Mouse (Mus musculus) MEL (cell line): ENCODE measurements around the gene Lrrc71. TPM values are rescaled to one million over a fixed set of nuclear protein-coding genes. Genes with fewer than 3 reads are reported as not detected.

Source experiments
- DNase-seq: peaks from one replicate; pipeline ENCODE4 v3.0.0; 2011; ENCODE audit warnings: low read depth, low spot score
- H3K27ac ChIP-seq: 2 replicates; pipeline ENCODE4 v1.5.1; 2012; ENCODE audit warnings: low read depth, mild to moderate bottlenecking, control low read depth, low read length, moderate library complexity; ENCODE audit not compliant: control insufficient read depth
- H3K27me3 ChIP-seq, 2 experiments: fragments of 150-350 bp in 1 of 2; sonication (generic) in 1 of 2; 2 replicates each; pipeline ENCODE4 v1.6.1; 2012; ENCODE audit warnings: low read length in 2 of 2, mild to moderate bottlenecking in 2 of 2, improper control_type of control experiment in 1 of 2, moderate library complexity in 1 of 2; ENCODE audit not compliant: insufficient read depth in 2 of 2, control insufficient read depth in 1 of 2
- H3K36me3 ChIP-seq, 2 experiments: 2 replicates each; pipeline ENCODE4 v1.6.1; 2012 to 2014; ENCODE audit warnings: low read length in 2 of 2, improper control_type of control experiment in 1 of 2, inconsistent platforms in 1 of 2, mild to moderate bottlenecking in 1 of 2; ENCODE audit not compliant: insufficient read depth in 2 of 2, control insufficient read depth in 1 of 2
- H3K4me1 ChIP-seq, 2 experiments: fragments of 150-350 bp in 1 of 2; sonication (generic) in 1 of 2; 2 replicates each; pipeline ENCODE4 v1.6.1; 2012; ENCODE audit warnings: low read length in 2 of 2, improper control_type of control experiment in 1 of 2, mild to moderate bottlenecking in 1 of 2; ENCODE audit not compliant: insufficient read depth in 2 of 2, control insufficient read depth in 1 of 2
- H3K4me3 ChIP-seq, 2 experiments: fragments of 150-350 bp in 1 of 2; sonication (generic) in 1 of 2; 2 replicates each; pipeline ENCODE4 v1.5.1; 2012; ENCODE audit warnings: low read depth in 2 of 2, low read length in 2 of 2, mild to moderate bottlenecking in 2 of 2, moderate library complexity in 2 of 2, control low read depth in 1 of 2, improper control_type of control experiment in 1 of 2; ENCODE audit not compliant: control insufficient read depth in 1 of 2, insufficient read depth in 1 of 2
- H3K79me2 ChIP-seq: 2 replicates; pipeline ENCODE4 v1.6.1; 2012; ENCODE audit warnings: mild to moderate bottlenecking, low read length, moderate library complexity; ENCODE audit not compliant: control insufficient read depth, poor library complexity, insufficient read depth
- H3K9ac ChIP-seq: 2 replicates; pipeline ENCODE4 v1.6.1; 2012; ENCODE audit warnings: low read depth, mild to moderate bottlenecking, control low read depth, low read length, moderate library complexity; ENCODE audit not compliant: control insufficient read depth, poor library complexity, severe bottlenecking
- H3K9me3 ChIP-seq: fragments of 150-350 bp; sonication (generic); replicated peaks from 2 replicates; pipeline ENCODE4 v1.6.1; 2012; ENCODE audit warnings: mild to moderate bottlenecking, low read length, improper control_type of control experiment, moderate library complexity; ENCODE audit not compliant: insufficient read depth
- BHLHE40 ChIP-seq: IDR thresholded peaks from 2 replicates; pipeline ENCODE4 v1.6.1; 2012; ENCODE audit warnings: low read depth, mild to moderate bottlenecking, inconsistent platforms, low read length, improper control_type of control experiment, borderline replicate concordance
- CHD1 ChIP-seq: IDR thresholded peaks from 2 replicates; pipeline ENCODE4 v1.6.1; 2012; ENCODE audit warnings: low read depth, mild to moderate bottlenecking, inconsistent platforms, low read length, improper control_type of control experiment
- CHD2 ChIP-seq: IDR thresholded peaks from 2 replicates; pipeline ENCODE4 v1.6.1; 2011; ENCODE audit warnings: low read length, improper control_type of control experiment
- E2F4 ChIP-seq: IDR thresholded peaks from 2 replicates; pipeline ENCODE4 v1.6.1; 2011; ENCODE audit warnings: low read depth, low read length, improper control_type of control experiment, borderline replicate concordance
- EP300 ChIP-seq, 2 experiments: IDR thresholded peaks; 2 replicates each; pipeline ENCODE4 v1.6.1; 2011; ENCODE audit warnings: improper control_type of control experiment in 2 of 2, low read length in 2 of 2, low read depth in 1 of 2, mild to moderate bottlenecking in 1 of 2
- ETS1 ChIP-seq: IDR thresholded peaks from 2 replicates; pipeline ENCODE4 v1.6.1; 2012; ENCODE audit warnings: low read depth, mild to moderate bottlenecking, inconsistent platforms, low read length, improper control_type of control experiment, moderate library complexity
- GABPA ChIP-seq: IDR thresholded peaks from 2 replicates; pipeline ENCODE4 v1.6.1; 2012; ENCODE audit warnings: low read depth, mild to moderate bottlenecking, inconsistent platforms, low read length, improper control_type of control experiment, moderate library complexity
- HCFC1 ChIP-seq: IDR thresholded peaks from 2 replicates; pipeline ENCODE4 v1.6.1; 2012; ENCODE audit warnings: low read depth, mild to moderate bottlenecking, inconsistent platforms, low read length, improper control_type of control experiment, moderate library complexity
- MYC ChIP-seq: IDR thresholded peaks from 2 replicates; pipeline ENCODE4 v1.6.1; 2011; ENCODE audit warnings: low read depth, mild to moderate bottlenecking, low read length, improper control_type of control experiment, moderate library complexity
- NRF1 ChIP-seq: IDR thresholded peaks from 2 replicates; pipeline ENCODE4 v1.6.1; 2014; ENCODE audit warnings: low read depth, mild to moderate bottlenecking, inconsistent platforms, low read length, improper control_type of control experiment, moderate library complexity; ENCODE audit not compliant: poor library complexity, insufficient read depth, severe bottlenecking
- POLR2AphosphoS2 ChIP-seq: IDR thresholded peaks from 2 replicates; pipeline ENCODE4 v1.6.1; 2011; ENCODE audit warnings: low read length, improper control_type of control experiment
- RAD21 ChIP-seq: IDR thresholded peaks from 2 replicates; pipeline ENCODE4 v1.6.1; 2011; ENCODE audit warnings: mild to moderate bottlenecking, low read depth, low read length, improper control_type of control experiment
- RCOR1 ChIP-seq: IDR thresholded peaks from 2 replicates; pipeline ENCODE4 v1.6.1; 2012; ENCODE audit warnings: low read depth, mild to moderate bottlenecking, inconsistent platforms, low read length, improper control_type of control experiment
- SIN3A ChIP-seq: IDR thresholded peaks from 2 replicates; pipeline ENCODE4 v1.6.1; 2012; ENCODE audit warnings: low read length, improper control_type of control experiment, inconsistent platforms
- TCF12 ChIP-seq: IDR thresholded peaks from 2 replicates; pipeline ENCODE4 v1.6.1; 2014; ENCODE audit warnings: low read depth, mild to moderate bottlenecking, inconsistent platforms, low read length, improper control_type of control experiment, moderate library complexity
- UBTF ChIP-seq: IDR thresholded peaks from 2 replicates; pipeline ENCODE4 v1.6.1; 2012; ENCODE audit warnings: low read depth, mild to moderate bottlenecking, inconsistent platforms, low read length, improper control_type of control experiment, moderate library complexity, borderline replicate concordance; ENCODE audit not compliant: insufficient read depth
- ZC3H11A ChIP-seq: IDR thresholded peaks from 2 replicates; pipeline ENCODE4 v1.6.1; 2012; ENCODE audit warnings: low read depth, mild to moderate bottlenecking, inconsistent platforms, low read length, improper control_type of control experiment
- ZKSCAN1 ChIP-seq: IDR thresholded peaks from 2 replicates; pipeline ENCODE4 v1.6.1; 2012; ENCODE audit warnings: low read depth, mild to moderate bottlenecking, inconsistent platforms, low read length, improper control_type of control experiment, moderate library complexity
- ZMIZ1 ChIP-seq: IDR thresholded peaks from 2 replicates; pipeline ENCODE4 v1.6.1; 2012; ENCODE audit warnings: low read depth, mild to moderate bottlenecking, inconsistent platforms, low read length, improper control_type of control experiment, moderate library complexity
- ZNF384 ChIP-seq: IDR thresholded peaks from 2 replicates; pipeline ENCODE4 v1.6.1; 2012; ENCODE audit warnings: low read depth, mild to moderate bottlenecking, inconsistent platforms, low read length, improper control_type of control experiment
- polyA plus RNA-seq, 2 experiments: library from polyadenylated mRNA; stranded (reverse) in 1 of 2; unstranded in 1 of 2; fragments of >175 nt in 1 of 2; fragments of >200 nt in 1 of 2; gene quantifications; 2 replicates each; pipeline versions ENCODE4 v1.2.1 to v1.2.4; 2012; ENCODE audit warnings: low replicate concordance in 2 of 2, low read depth in 1 of 2; ENCODE audit not compliant: insufficient read length in 2 of 2, insufficient read depth in 1 of 2, missing spikeins in 1 of 2
- total RNA-seq: library from RNA; depleted of rRNA; stranded (reverse); fragments of 300-350 nt; gene quantifications from 2 replicates; pipeline ENCODE4 v1.2.3, GENCODE M21; 2012

The Lrrc71 gene
- total and polyA plus RNA-seq, 3 experiments = 0.04 TPM; not detected in 2

GRCm38 (mm10) chr3:87728696-87729095, 19.7 kb downstream of the Lrrc71 start (continued):
- TF ChIP-seq NRF1 (no peak), EP300 (IDR thresholded peaks at IDR 0.05; ENCODE audit: low read depth in 1 of 2, low read length in 2 of 2) (no peak)

DNA sequence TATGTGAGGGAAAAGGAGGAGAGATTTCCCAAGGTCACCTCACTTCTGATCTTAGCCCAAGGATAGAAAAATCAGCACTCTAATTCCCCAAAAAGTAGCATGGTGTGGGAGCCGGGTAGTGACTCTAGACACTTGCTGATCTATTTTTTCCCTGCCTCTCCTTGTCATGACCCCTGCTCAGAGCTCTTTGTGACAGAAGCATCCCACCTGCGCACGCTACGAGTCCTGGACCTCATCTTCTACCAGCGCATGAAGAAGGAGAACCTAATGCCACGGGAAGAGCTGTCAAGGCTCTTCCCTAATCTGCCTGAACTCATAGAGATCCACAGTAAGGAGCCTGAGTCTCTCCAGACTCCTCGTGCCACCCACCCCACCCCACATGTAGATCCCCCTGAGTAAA, 22.2 kb downstream of the Lrrc71 start:
- peaks cover 0 to 5% of the 10 kb centered on the region in 2 experiments; a peak in 1 of 4 replicates for H3K4me1 ChIP-seq
- no peaks in the 10 kb centered on the region for H3K9me3 ChIP-seq
- H3K27me3 ChIP-seq = no peaks in the 10 kb centered on the region
- DNase-seq = no peak
- H3K36me3 ChIP-seq = 0 out of 4 replicates have a peak, but pooled peaks cover 0 to 2% of the 10 kb centered on the region in 2 experiments
- TF ChIP-seq HCFC1 (no peak), SIN3A (no peak), UBTF (no peak), TCF12 (no peak), POLR2AphosphoS2 (no peak), CHD1 (no peak), RCOR1 (no peak)
- no peaks in the 10 kb centered on the region for H3K79me2 ChIP-seq
- no peak overlapping the region for H3K27ac ChIP-seq
- no peak overlapping the region for H3K9ac ChIP-seq
- no peak overlapping the region for H3K4me3 ChIP-seq

DNA sequence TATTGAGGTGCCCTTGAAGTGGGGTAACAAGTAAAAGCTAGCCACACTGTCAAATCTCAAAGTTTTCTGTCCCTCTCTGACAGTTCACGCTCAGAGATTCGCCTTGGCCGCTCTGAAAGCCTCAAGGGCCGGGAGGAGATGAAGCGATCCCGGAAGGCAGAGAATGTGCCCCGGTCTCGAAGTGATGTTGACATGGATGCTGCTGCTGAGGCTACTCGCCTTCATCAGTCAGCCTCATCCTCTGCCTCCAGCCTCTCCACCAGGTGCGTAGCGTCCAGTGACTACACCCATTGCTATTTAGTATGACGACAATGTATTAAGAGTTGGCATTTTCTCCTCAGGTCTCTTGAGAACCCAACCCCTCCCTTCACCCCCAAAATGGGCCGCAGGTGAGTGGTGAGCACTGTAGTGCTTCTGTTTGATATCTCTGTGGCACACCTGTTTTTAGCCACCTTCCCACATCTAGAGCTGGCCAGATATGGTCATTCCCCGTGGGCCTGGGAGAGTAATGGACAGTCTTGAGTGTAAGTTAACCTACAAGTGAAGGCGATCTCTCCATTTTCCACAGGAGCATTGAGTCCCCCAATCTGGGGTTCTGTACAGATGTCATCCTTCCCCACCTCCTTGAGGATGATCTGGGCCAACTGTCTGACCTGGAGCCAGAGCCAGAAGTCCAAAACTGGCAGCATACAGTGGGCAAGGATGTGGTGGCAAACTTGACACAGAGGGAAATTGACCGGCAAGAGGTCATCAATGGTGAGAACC, 22.8 kb downstream of the Lrrc71 start:
- Histone ChIP-seq H3K27ac (no peak overlapping the region), H3K79me2 (no peaks in the 10 kb centered on the region), H3K9me3 (no peaks in the 10 kb centered on the region), H3K9ac (no peak overlapping the region), H3K4me1 (peaks cover 0 to 5% of the 10 kb centered on the region in 2 experiments; a peak in 1 of 4 replicates), H3K36me3 (0 out of 4 replicates have a peak, but pooled peaks cover 0 to 2% of the 10 kb centered on the region in 2 experiments), H3K4me3 (no peak overlapping the region), H3K27me3 (no peaks in the 10 kb centered on the region)
- TF ChIP-seq CHD2 (no peak), BHLHE40 (no peak), HCFC1 (no peak), GABPA (no peak), ZMIZ1 (no peak), EP300 (IDR thresholded peaks at IDR 0.05; ENCODE audit: low read depth in 1 of 2, low read length in 2 of 2) (no peak), E2F4 (no peak), ZNF384 (no peak), ZKSCAN1 (no peak), ZC3H11A (no peak), MYC (no peak), RAD21 (no peak), NRF1 (no peak), ETS1 (no peak)
- DNase-seq = no peak
